Mouse (Mus musculus) lung, postnatal 0 days (tissue): ENCODE data around the gene Mesp1. TPM values are rescaled to one million over a fixed set of nuclear protein-coding genes. Genes with fewer than 3 reads are reported as not detected.

Source experiments
- ATAC-seq: fragments of 200-750 bp; cut with Nextera tagmentation; 2 replicates; pipeline ENCODE4 v1.8.0; 2017; ENCODE audit warnings: moderate library complexity
- DNase-seq: peaks from one replicate; pipeline ENCODE4 v3.0.0-alpha.2; 2016; ENCODE audit warnings: low spot score
- H3K27ac ChIP-seq: fragments of 300-500 bp; sonication (generic); 2 replicates; pipeline ENCODE4 v1.5.1; 2014; ENCODE audit warnings: antibody characterized with exemption, mild to moderate bottlenecking, low read length, mixed read lengths
- H3K27me3 ChIP-seq: fragments of 300-500 bp; sonication (generic); replicated peaks from 2 replicates; pipeline ENCODE4 v1.6.1; 2014; ENCODE audit warnings: low read length, mixed read lengths; ENCODE audit not compliant: insufficient read depth
- H3K36me3 ChIP-seq: fragments of 300-500 bp; sonication (generic); 2 replicates; pipeline ENCODE4 v1.6.1; 2014; ENCODE audit warnings: low read length, mixed read lengths; ENCODE audit not compliant: insufficient read depth
- H3K4me1 ChIP-seq: fragments of 300-500 bp; sonication (generic); 2 replicates; pipeline ENCODE4 v1.6.1; 2014; ENCODE audit warnings: antibody characterized with exemption, low read depth, low read length, mixed read lengths; ENCODE audit not compliant: insufficient read depth
- H3K4me2 ChIP-seq: fragments of 300-500 bp; sonication (generic); replicated peaks from 2 replicates; pipeline ENCODE4 v1.6.1; 2014; ENCODE audit warnings: low read depth, mild to moderate bottlenecking, low read length, moderate library complexity, mixed read lengths
- H3K4me3 ChIP-seq: fragments of 300-500 bp; sonication (generic); 2 replicates; pipeline ENCODE4 v1.5.1; 2014; ENCODE audit warnings: low read depth, low read length
- H3K9ac ChIP-seq: fragments of 300-500 bp; sonication (generic); replicated peaks from 2 replicates; pipeline ENCODE4 v1.6.1; 2014; ENCODE audit warnings: low read depth, mild to moderate bottlenecking
- H3K9me3 ChIP-seq: fragments of 300-500 bp; sonication (generic); 2 replicates; pipeline ENCODE4 v1.6.1; 2016; ENCODE audit warnings: low read length, mixed read lengths
- CTCF ChIP-seq: IDR thresholded peaks from 2 replicates; pipeline ENCODE4 v1.5.1; 2016; ENCODE audit warnings: antibody characterized with exemption, mild to moderate bottlenecking
- EP300 ChIP-seq: IDR thresholded peaks from 2 replicates; pipeline ENCODE4 v1.6.1; 2016; ENCODE audit warnings: antibody characterized with exemption, mild to moderate bottlenecking, control low read depth
- WGBS: fragments of 180-500 bp; shearing (Covaris S2); extraction: QIAGEN DNeasy Blood & Tissue Kit; methylation state at CpG from one replicate; pipeline ENCODE4 v1.1.7; 2014; 5-methylcytosine and 5-hydroxymethylcytosine counted together
- polyA plus RNA-seq: library from polyadenylated mRNA; unstranded; fragments of >200 nt; fragmentation: Nextera tagmentation; extraction: Ambion mirVana; gene quantifications from 2 replicates; pipeline ENCODE4 v1.2.1, GENCODE M21; 2015

Mesp1 gene
- polyA plus RNA-seq, 1 experiment from 2014 or later: 0.21 TPM

DNA sequence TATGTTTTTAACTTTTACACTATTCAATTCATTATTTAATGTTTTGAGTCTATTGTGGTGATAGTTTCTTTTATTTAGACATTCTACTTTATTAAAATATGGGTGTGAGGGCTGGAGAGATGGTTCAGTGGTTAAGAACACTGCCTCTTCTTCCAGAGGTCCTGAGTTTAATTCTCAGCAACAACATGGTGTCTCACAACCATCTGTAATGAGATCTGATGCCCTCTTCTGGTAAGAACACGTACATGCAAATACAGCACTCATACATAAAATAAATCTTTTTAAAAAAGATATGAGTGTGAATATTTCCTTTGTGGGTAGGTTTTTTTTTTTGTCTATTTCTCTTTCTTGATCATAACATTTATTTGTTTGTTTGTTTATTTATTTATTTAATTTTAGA, 27.6 kb downstream of the Mesp1 start:
- no peak overlapping the region for H3K9ac ChIP-seq
- H3K4me2 ChIP-seq: no peak overlapping the region
- no peak overlapping the region for H3K4me3 ChIP-seq
- H3K27me3 ChIP-seq: no peaks in the 10 kb centered on the region
- H3K36me3 ChIP-seq: no peaks in the 10 kb centered on the region
- no peaks in the 10 kb centered on the region for H3K9me3 ChIP-seq
- no peak for ATAC-seq
- DNase-seq: no peak
- 38% methylated on average over 1 of the region's 1 CpGs for WGBS
- no peaks in the 10 kb centered on the region for H3K4me1 ChIP-seq
- H3K27ac ChIP-seq: no peak overlapping the region
- TF ChIP-seq CTCF (peak; percentile 31), EP300 (no peak)

DNA sequence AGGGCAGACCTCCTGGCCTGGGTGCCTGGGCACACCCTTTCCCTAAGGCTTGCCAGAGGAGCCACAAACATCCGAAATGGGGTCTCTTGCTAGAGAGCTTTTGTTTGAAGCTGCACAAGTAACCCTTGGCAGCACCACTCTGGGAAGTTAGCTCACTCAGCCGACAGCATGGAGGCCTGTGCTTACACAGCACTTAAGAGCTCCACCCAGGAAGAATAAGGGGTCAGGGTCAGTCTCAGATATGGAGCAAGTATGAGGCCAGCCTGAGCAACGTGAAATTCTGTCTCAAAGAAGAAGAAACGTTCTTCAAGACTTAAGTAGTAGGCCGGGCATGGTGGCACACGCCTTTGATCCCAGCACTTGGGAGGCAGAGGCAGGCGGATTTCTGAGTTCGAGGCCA, 31.5 kb downstream of the Mesp1 start:
- ATAC-seq: no peak
- Histone ChIP-seq H3K27me3 (no peaks in the 10 kb centered on the region), H3K9me3 (no peaks in the 10 kb centered on the region), H3K36me3 (no peaks in the 10 kb centered on the region), H3K9ac (no peak overlapping the region), H3K4me3 (no peak overlapping the region), H3K27ac (no peak overlapping the region), H3K4me2 (no peak overlapping the region), H3K4me1 (no peaks in the 10 kb centered on the region; the same call in 1 of the 2 replicates)
- 63% methylated on average over 8 of the region's 8 CpGs for WGBS
- no peak for DNase-seq
- no peak for TF ChIP-seq EP300
- no peak for TF ChIP-seq CTCF

DNA sequence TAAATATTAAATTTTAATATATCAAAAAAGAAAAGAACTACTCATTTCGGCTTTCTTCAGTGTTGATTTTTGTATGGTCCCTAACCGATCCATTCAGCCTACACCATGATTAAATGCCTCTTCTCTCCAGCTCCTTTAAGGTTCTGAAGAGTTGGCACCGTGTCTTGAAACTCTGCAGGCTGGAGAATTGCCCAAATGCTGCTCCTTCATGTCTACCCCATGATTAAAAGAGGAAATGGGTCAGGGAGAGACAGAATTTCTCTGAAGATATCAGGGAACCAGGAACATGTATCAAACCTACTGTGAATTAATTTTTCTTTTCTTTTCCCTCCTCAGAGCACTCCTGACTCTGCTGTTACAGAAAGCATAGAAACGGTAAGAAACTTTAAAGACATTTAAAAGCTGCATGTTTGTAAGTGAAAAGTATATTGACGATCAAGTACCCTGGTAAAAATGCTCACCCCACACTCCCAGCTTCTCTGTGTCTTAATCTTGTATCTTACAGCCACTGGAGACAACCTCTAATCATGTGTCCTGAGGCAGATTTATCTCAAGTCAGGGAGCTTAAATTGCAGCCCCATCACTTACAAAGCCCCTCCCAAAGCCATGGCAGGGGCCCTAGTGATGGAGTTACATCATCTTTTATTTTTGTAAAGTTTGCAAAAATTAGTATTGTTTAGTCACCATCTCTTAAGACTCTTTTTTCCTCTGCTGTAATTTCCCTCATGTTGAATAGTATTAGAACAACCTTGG, 32.3 kb downstream of the Mesp1 start:
- Histone ChIP-seq H3K4me2 (no peak overlapping the region), H3K4me1 (no peaks in the 10 kb centered on the region; the same call in 1 of the 2 replicates), H3K4me3 (no peak overlapping the region), H3K27ac (no peak overlapping the region), H3K9me3 (no peaks in the 10 kb centered on the region), H3K36me3 (no peaks in the 10 kb centered on the region), H3K9ac (no peak overlapping the region), H3K27me3 (no peaks in the 10 kb centered on the region)
- DNase-seq (no peak), ATAC-seq (no peak)
- TF ChIP-seq EP300 (no peak), CTCF (no peak)
- 53% methylated on average over 5 of the region's 5 CpGs for WGBS

DNA sequence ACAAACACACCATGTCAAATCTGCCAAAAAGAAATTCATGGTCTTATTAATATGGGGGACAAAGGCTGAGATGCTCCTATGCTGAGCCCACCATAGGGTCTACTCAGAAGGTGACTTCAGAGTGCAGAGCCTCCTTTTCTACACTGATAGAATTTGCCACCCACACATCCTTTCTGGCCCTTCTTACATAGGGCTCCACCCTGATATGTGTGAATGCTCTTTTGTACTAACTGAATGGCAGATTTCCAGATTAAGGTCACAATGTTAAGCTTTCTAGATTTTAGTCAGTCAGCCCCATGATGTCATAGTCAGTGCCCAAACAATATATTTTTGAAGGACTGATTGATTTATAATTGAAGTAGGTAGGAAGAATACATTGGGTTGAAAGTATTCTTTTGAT, 33.8 kb downstream of the Mesp1 start:
- H3K4me2 ChIP-seq: no peak overlapping the region
- no peaks in the 10 kb centered on the region for H3K36me3 ChIP-seq
- ATAC-seq: no peak
- no peaks in the 10 kb centered on the region; the same call in 1 of the 2 replicates for H3K4me1 ChIP-seq
- H3K27ac ChIP-seq: no peak overlapping the region
- no peak overlapping the region for H3K4me3 ChIP-seq
- H3K9ac ChIP-seq: no peak overlapping the region
- no peaks in the 10 kb centered on the region for H3K9me3 ChIP-seq
- DNase-seq: no peak
- no peaks in the 10 kb centered on the region for H3K27me3 ChIP-seq
- TF ChIP-seq EP300 (no peak), CTCF (no peak)

DNA sequence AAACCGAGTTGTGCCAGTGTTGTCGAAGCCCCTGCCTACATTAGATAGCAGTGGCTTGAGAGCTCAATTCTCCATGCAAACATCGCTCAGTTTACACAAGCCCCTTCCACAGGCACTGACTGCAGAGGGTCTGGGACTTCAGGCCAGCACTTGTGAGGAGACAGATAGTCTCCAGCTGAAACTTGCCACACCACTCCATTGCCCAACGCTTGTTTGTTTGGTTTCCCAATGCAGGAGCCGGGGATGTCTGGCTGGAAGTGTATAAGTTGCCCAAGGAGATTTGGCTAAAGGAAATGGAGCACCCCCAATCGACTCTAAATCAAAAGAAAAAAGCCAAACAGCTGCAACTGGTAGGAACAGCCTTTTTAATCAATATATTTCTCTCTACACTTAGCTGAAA, 35.4 kb downstream of the Mesp1 start:
- Histone ChIP-seq H3K4me2 (no peak overlapping the region), H3K4me1 (no peaks in the 10 kb centered on the region; the same call in 1 of the 2 replicates), H3K27ac (no peak overlapping the region; the same call in 1 of the 2 replicates), H3K36me3 (no peaks in the 10 kb centered on the region), H3K27me3 (no peaks in the 10 kb centered on the region), H3K4me3 (no peak overlapping the region), H3K9ac (no peak overlapping the region), H3K9me3 (no peaks in the 10 kb centered on the region)
- TF ChIP-seq EP300 (no peak), CTCF (no peak)
- 26% methylated on average over 6 of the region's 6 CpGs for WGBS
- ATAC-seq (peak; percentile 75), DNase-seq (peak; percentile 76)

DNA sequence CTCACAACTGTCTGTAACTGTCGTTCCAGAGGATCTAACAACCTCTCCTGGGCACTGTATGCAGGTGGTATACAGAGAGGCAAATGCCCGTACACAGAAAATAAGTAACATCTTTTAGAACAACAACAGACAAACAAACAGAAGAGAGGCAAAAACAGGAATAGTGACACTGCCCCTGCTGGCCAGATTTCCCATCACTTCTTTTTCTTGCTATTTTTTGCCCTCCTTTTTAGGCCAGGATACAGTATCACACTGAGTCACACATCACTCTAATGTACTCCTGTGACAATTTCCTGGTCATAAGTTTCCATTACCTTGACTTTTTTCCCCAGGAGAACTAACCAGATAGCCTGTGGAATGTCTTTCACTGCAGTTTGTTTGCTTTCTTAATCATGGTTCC, 37.3 kb downstream of the Mesp1 start:
- Histone ChIP-seq H3K4me3 (no peak overlapping the region), H3K36me3 (no peaks in the 10 kb centered on the region), H3K27ac (no peak overlapping the region), H3K27me3 (no peaks in the 10 kb centered on the region), H3K4me1 (no peaks in the 10 kb centered on the region; the same call in 1 of the 2 replicates), H3K9me3 (no peaks in the 10 kb centered on the region), H3K4me2 (no peak overlapping the region), H3K9ac (no peak overlapping the region)
- DNase-seq (no peak), ATAC-seq (no peak)
- 41% methylated on average over 2 of the region's 2 CpGs for WGBS
- TF ChIP-seq CTCF (peak; percentile 40), EP300 (no peak)

DNA sequence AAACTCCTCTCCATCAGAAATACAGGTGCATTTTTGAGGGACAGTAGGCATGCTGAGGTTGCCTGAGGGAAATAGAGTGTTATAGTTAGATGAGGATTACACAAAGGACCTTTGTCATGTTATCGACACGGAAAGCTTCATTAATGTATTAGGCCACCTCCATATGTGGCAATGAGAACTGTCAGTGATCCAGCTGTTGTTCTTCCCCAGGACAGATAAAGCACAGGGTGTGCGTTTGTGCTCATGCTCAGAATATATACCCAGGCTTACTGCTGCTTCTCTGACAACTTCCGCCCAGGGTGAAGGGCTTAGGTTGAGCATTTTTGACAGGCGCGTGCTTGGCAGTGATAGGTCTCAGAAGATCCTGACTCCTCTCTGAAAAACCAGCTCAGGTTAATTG, 44.1 kb downstream of the Mesp1 start:
- no peaks in the 10 kb centered on the region for H3K4me1 ChIP-seq
- TF ChIP-seq CTCF: no peak
- TF ChIP-seq EP300: no peak
- H3K27ac ChIP-seq: no peak overlapping the region
- whole genome bisulfite sequencing: 83% methylated on average over 6 of the region's 6 CpGs
- no peaks in the 10 kb centered on the region for H3K9me3 ChIP-seq
- H3K27me3 ChIP-seq: no peaks in the 10 kb centered on the region
- H3K9ac ChIP-seq: no peak overlapping the region
- H3K36me3 ChIP-seq: no peaks in the 10 kb centered on the region
- DNase-seq (no peak), ATAC-seq (no peak)
- no peak overlapping the region for H3K4me2 ChIP-seq
- H3K4me3 ChIP-seq: no peak overlapping the region
